Mouse (Mus musculus): ENCODE data around the gene Gnl2.

Gene Gnl2

GRCm38 (mm10) chr4:125015806-125016635 lies at the start of gene Gnl2:
Gene Gnl2 (plus strand): TSS chr4:125016585.
- DNase-seq (ENCODE audit: extremely low read depth, insufficient read length, low spot score), result peak; percentile 34

GRCm38 (mm10) chr4:124968711-124969110 lies 47.7 kb upstream of the Gnl2 start:
- no peak for DNase-seq (ENCODE audit: extremely low read depth, insufficient read length, low spot score)

GRCm38 (mm10) chr4:124969219-124969848 lies 47.1 kb upstream of the Gnl2 start:
- DNase-seq (ENCODE audit: extremely low read depth, insufficient read length, low spot score), result no peak

- DNase-seq (ENCODE audit: extremely low read depth, insufficient read length, low spot score), result no peak
Observed at GRCm38 (mm10) chr4:124970194-124970593, 46.2 kb upstream of the Gnl2 start.

GRCm38 (mm10) chr4:124970677-124971076 lies 45.7 kb upstream of the Gnl2 start:
- DNase-seq (ENCODE audit: extremely low read depth, insufficient read length, low spot score), result no peak

GRCm38 (mm10) chr4:124971094-124971493 lies 45.3 kb upstream of the Gnl2 start:
- no peak for DNase-seq (ENCODE audit: extremely low read depth, insufficient read length, low spot score)

- DNase-seq (ENCODE audit: extremely low read depth, insufficient read length, low spot score), result no peak
Observed at GRCm38 (mm10) chr4:124972316-124972715, 44.1 kb upstream of the Gnl2 start.

- DNase-seq (ENCODE audit: extremely low read depth, insufficient read length, low spot score), result peak; percentile 64
Observed at GRCm38 (mm10) chr4:124973296-124973695, 43.1 kb upstream of the Gnl2 start.

- no peak for DNase-seq (ENCODE audit: extremely low read depth, insufficient read length, low spot score)
Observed at GRCm38 (mm10) chr4:124978201-124978600, 38.2 kb upstream of the Gnl2 start.

- DNase-seq (ENCODE audit: extremely low read depth, insufficient read length, low spot score), result no peak
Observed at GRCm38 (mm10) chr4:124983893-124984526, 32.4 kb upstream of the Gnl2 start.

- DNase-seq (ENCODE audit: extremely low read depth, insufficient read length, low spot score), result no peak
Observed at GRCm38 (mm10) chr4:124984871-124985670, 31.3 kb upstream of the Gnl2 start.

- DNase-seq (ENCODE audit: extremely low read depth, insufficient read length, low spot score), result no peak
Observed at GRCm38 (mm10) chr4:124985671-124986602, 30.4 kb upstream of the Gnl2 start, which contains the start of gene Rspo1. Gene Rspo1 (plus strand): TSS chr4:124986430.

- no peak for DNase-seq (ENCODE audit: extremely low read depth, insufficient read length, low spot score)
Observed at GRCm38 (mm10) chr4:124986739-124987710, 29.4 kb upstream of the Gnl2 start.

GRCm38 (mm10) chr4:124987711-124988097 lies 28.7 kb upstream of the Gnl2 start:
- no peak for DNase-seq (ENCODE audit: extremely low read depth, insufficient read length, low spot score)

- no peak for DNase-seq (ENCODE audit: extremely low read depth, insufficient read length, low spot score)
Observed at GRCm38 (mm10) chr4:124988382-124988781, 28.0 kb upstream of the Gnl2 start.

- no peak for DNase-seq (ENCODE audit: extremely low read depth, insufficient read length, low spot score)
Observed at GRCm38 (mm10) chr4:124989787-124990253, 26.6 kb upstream of the Gnl2 start.

GRCm38 (mm10) chr4:124990325-124990724 lies 26.1 kb upstream of the Gnl2 start:
- DNase-seq (ENCODE audit: extremely low read depth, insufficient read length, low spot score), result no peak

GRCm38 (mm10) chr4:124997479-124998147 lies 18.8 kb upstream of the Gnl2 start:
- DNase-seq (ENCODE audit: extremely low read depth, insufficient read length, low spot score), result no peak
